Mouse (Mus musculus): ENCODE measurements around the gene Crxos. TPM values are rescaled to one million over a fixed set of nuclear protein-coding genes. Genes with fewer than 3 reads are reported as not detected.

Crxos gene
- total and polyA plus RNA-seq, 3 experiments, result 1.1 to 1.5 TPM; not detected in 1

DNA sequence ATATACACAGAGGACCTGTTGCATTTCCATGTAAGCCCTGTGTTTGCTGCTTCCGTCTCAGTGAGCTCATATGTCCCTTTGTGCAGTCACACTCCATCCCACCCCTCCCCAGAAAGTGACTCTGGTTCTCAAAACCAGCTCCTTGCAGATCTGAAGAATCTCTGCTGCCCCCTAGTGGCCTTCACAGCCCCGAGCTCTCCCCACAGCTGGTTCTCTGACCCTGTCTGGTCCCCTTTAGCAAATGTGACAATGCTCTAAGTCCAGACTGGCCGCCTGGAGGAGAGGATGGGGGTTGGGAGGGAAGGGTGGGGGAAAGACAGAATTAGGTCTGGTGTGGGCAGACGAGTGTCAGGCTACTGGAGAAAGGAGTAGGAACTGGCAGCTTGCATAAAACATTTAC is 29.8 kb downstream of the Crxos start:
- Histone ChIP-seq H3K27ac (ENCODE audit: insufficient read depth, low read depth) (no peak overlapping the region), H3K9me3 (replicated peaks; ENCODE audit: low read length) (no peaks in the 10 kb centered on the region), H3K4me2 (ENCODE audit: insufficient read depth, low read depth, poor library complexity, severe bottlenecking) (no peak overlapping the region), H3K9ac (ENCODE audit: insufficient read depth, low read depth) (no peak overlapping the region), H3K4me1 (ENCODE audit: control insufficient read depth in 1 of 2, insufficient read depth in 2 of 2) (peaks cover 5 to 10% of the 10 kb centered on the region in 2 experiments; a peak in 3 of 4 replicates), H3K36me3 (replicated peaks in 1 of 2; ENCODE audit: control insufficient read depth in 1 of 2, insufficient read depth in 1 of 2, low read length in 1 of 2) (peaks cover 8 to 14% of the 10 kb centered on the region in 2 experiments), H3K4me3 (replicated peaks in 1 of 3; ENCODE audit: low read depth in 2 of 3, low read length in 2 of 3, poor library complexity in 1 of 3) (no peak overlapping the region), H3K27me3 (replicated peaks) (peaks cover 9% of the 10 kb centered on the region), H3K79me2 (replicated peaks; ENCODE audit: control insufficient read depth, extremely low read depth, insufficient read depth, poor library complexity, severe bottlenecking) (no peaks in the 10 kb centered on the region)
- peak; percentile 86 for DNase-seq (ENCODE audit: extremely low read depth)
- dilution Hi-C loops (cut with MboI; ENCODE audit: extremely low pct_ligation_motif_present, extremely low pct_unique_long_range_greater_than_20kb, low sequenced_read_pairs) (no loop called here), in situ Hi-C loops (cut with MboI; ENCODE audit: low pct_ligation_motif_present, low pct_unique_long_range_greater_than_20kb, low sequenced_read_pairs) (no loop called here)
- TF ChIP-seq CHD1 (IDR thresholded peaks at IDR 0.05; ENCODE audit: low read depth, low read length) (no peak), ELF1 (IDR thresholded peaks at IDR 0.05; ENCODE audit: low read depth, low read length) (peak; percentile 40; the same call in 1 of the 2 replicates), ZMIZ1 (IDR thresholded peaks at IDR 0.05; ENCODE audit: low read depth, low read length) (no peak), POLR2AphosphoS2 (IDR thresholded peaks at IDR 0.05; ENCODE audit: low read depth, low read length) (no peak), E2F4 (IDR thresholded peaks at IDR 0.05; ENCODE audit: insufficient replicate concordance, low read depth, low read length) (no peak), USF2 (conservative IDR thresholded peaks at IDR 0.05; ENCODE audit: low read depth, low read length) (no peak), IRF4 (IDR thresholded peaks at IDR 0.05; ENCODE audit: low read depth, low read length) (no peak), JUN (IDR thresholded peaks at IDR 0.05; ENCODE audit: insufficient read depth, low read depth, low read length) (no peak), RAD21 (IDR thresholded peaks at IDR 0.05; ENCODE audit: low read depth, low read length) (peak; percentile 78), KAT2A (IDR thresholded peaks at IDR 0.05; ENCODE audit: insufficient replicate concordance, low read length) (no peak), CTCF (conservative IDR thresholded peaks at IDR 0.05 in 1 of 2, IDR thresholded peaks at IDR 0.05 in 1 of 2; ENCODE audit: low read depth in 2 of 2, low read length in 2 of 2) (peak; percentile 64 to 88), MAZ (IDR thresholded peaks at IDR 0.05; ENCODE audit: low read depth, low read length) (0 out of 2 replicates have a peak, but pooled peaks have one; percentile 59), ZC3H11A (IDR thresholded peaks at IDR 0.05; ENCODE audit: low read depth, low read length) (no peak), SMC3 (IDR thresholded peaks at IDR 0.05; ENCODE audit: low read depth, low read length) (peak; percentile 66), ZKSCAN1 (IDR thresholded peaks at IDR 0.05; ENCODE audit: borderline replicate concordance, low read depth, low read length) (no peak), MAX (IDR thresholded peaks at IDR 0.05; ENCODE audit: low read length) (no peak), USF1 (IDR thresholded peaks at IDR 0.05; ENCODE audit: low read depth, low read length) (no peak), EP300 (IDR thresholded peaks at IDR 0.05; ENCODE audit: low read length) (no peak), MXI1 (IDR thresholded peaks at IDR 0.05; ENCODE audit: low read depth, low read length) (no peak), TBP (conservative IDR thresholded peaks at IDR 0.05; ENCODE audit: low read depth, low read length) (no peak), HCFC1 (IDR thresholded peaks at IDR 0.05; ENCODE audit: low read depth, low read length) (no peak), BHLHE40 (IDR thresholded peaks at IDR 0.05; ENCODE audit: low read depth, low read length) (no peak), ETS1 (conservative IDR thresholded peaks at IDR 0.05; ENCODE audit: low read depth, low read length) (no peak), SIN3A (IDR thresholded peaks at IDR 0.05; ENCODE audit: low read length) (no peak), MEF2A (IDR thresholded peaks at IDR 0.05; ENCODE audit: borderline replicate concordance, low read depth, low read length) (no peak), MAFK (IDR thresholded peaks at IDR 0.05; ENCODE audit: insufficient replicate concordance, low read length) (no peak), TCF12 (IDR thresholded peaks at IDR 0.05; ENCODE audit: low read depth, low read length) (no peak), POLR2A (IDR thresholded peaks at IDR 0.05; ENCODE audit: low read depth, low read length) (no peak), ZNF384 (IDR thresholded peaks at IDR 0.05; ENCODE audit: low read depth, low read length) (no peak), CHD2 (IDR thresholded peaks at IDR 0.05; ENCODE audit: low read length) (0 out of 2 replicates have a peak, but pooled peaks have one; percentile 20), RCOR1 (conservative IDR thresholded peaks at IDR 0.05; ENCODE audit: low read depth, low read length) (no peak), MYC (IDR thresholded peaks at IDR 0.05; ENCODE audit: low read depth, low read length) (no peak), JUND (conservative IDR thresholded peaks at IDR 0.05; ENCODE audit: low read depth, low read length) (no peak)
